Mouse (Mus musculus): ENCODE measurements around the gene Myo6. TPM values are rescaled to one million over a fixed set of nuclear protein-coding genes. Genes with fewer than 3 reads are reported as not detected.

Myo6 gene
- total and polyA plus RNA-seq, 3 experiments: 6.0 to 39.5 (median 11.0) TPM

DNA sequence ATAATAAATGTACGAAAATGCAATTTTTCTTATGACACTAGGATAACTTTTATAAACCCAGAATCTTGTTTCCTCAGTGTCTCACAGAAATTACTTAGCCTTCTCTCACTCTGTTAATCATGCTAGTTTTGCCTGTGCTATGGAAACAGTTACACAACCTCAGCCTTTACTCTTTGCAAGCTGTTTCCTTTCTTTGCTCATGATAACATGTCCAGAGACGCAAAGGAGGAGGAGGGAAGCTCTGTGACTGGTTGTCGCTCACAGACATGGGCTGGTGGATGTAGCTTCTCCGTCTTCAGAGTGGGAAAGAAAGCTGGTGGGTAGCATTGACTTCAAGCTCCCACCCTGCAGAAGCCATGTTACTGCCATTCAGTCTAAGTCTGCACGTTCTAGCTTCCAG lies 15.2 kb upstream of the Myo6 start:
- no peak for TF ChIP-seq POLR2A (IDR thresholded peaks at IDR 0.05; ENCODE audit: low read depth, low read length)
- TF ChIP-seq MAZ (IDR thresholded peaks at IDR 0.05; ENCODE audit: low read depth, low read length): no peak
- TF ChIP-seq JUND (conservative IDR thresholded peaks at IDR 0.05; ENCODE audit: low read depth, low read length): no peak
- no peak for TF ChIP-seq NELFE (IDR thresholded peaks at IDR 0.05; ENCODE audit: low read depth, low read length)
- TF ChIP-seq HCFC1 (IDR thresholded peaks at IDR 0.05; ENCODE audit: low read depth, low read length): no peak
- no peak for TF ChIP-seq SMC3 (IDR thresholded peaks at IDR 0.05; ENCODE audit: low read depth, low read length)
- no peak for TF ChIP-seq NRF1 (IDR thresholded peaks at IDR 0.05; ENCODE audit: low read depth, low read length)
- TF ChIP-seq USF2 (conservative IDR thresholded peaks at IDR 0.05; ENCODE audit: low read depth, low read length): no peak
- TF ChIP-seq SIN3A (IDR thresholded peaks at IDR 0.05; ENCODE audit: low read length): no peak
- TF ChIP-seq BHLHE40 (IDR thresholded peaks at IDR 0.05; ENCODE audit: low read depth, low read length): no peak
- no peak for TF ChIP-seq RCOR1 (conservative IDR thresholded peaks at IDR 0.05; ENCODE audit: low read depth, low read length)
- no peak for TF ChIP-seq PAX5 (IDR thresholded peaks at IDR 0.05; ENCODE audit: low read length)
- no peak for TF ChIP-seq KAT2A (IDR thresholded peaks at IDR 0.05; ENCODE audit: insufficient replicate concordance, low read length)
- TF ChIP-seq CTCF (conservative IDR thresholded peaks at IDR 0.05 in 1 of 2, IDR thresholded peaks at IDR 0.05 in 1 of 2; ENCODE audit: low read depth in 2 of 2, low read length in 2 of 2): no peak
- no peak for TF ChIP-seq UBTF (IDR thresholded peaks at IDR 0.05; ENCODE audit: low read depth, low read length)
- no peak for TF ChIP-seq MAFK (IDR thresholded peaks at IDR 0.05; ENCODE audit: insufficient replicate concordance, low read length)
- TF ChIP-seq MYC (IDR thresholded peaks at IDR 0.05; ENCODE audit: low read depth, low read length): no peak
- in situ Hi-C loops (cut with MboI; ENCODE audit: low pct_ligation_motif_present, low pct_unique_long_range_greater_than_20kb, low sequenced_read_pairs): no loop called here
- H3K4me3 ChIP-seq (replicated peaks in 1 of 3; ENCODE audit: low read depth in 2 of 3, low read length in 2 of 3, poor library complexity in 1 of 3): no peak overlapping the region
- no peaks in the 10 kb centered on the region for H3K79me2 ChIP-seq (replicated peaks; ENCODE audit: control insufficient read depth, extremely low read depth, insufficient read depth, poor library complexity, severe bottlenecking)
- H3K9me3 ChIP-seq (replicated peaks; ENCODE audit: low read length): no peaks in the 10 kb centered on the region
- no peaks in the 10 kb centered on the region for H3K27me3 ChIP-seq (replicated peaks)
- H3K4me2 ChIP-seq (ENCODE audit: insufficient read depth, low read depth, poor library complexity, severe bottlenecking): no peak overlapping the region
- DNase-seq (ENCODE audit: extremely low read depth): no peak
- dilution Hi-C loops (cut with MboI; ENCODE audit: extremely low pct_ligation_motif_present, extremely low pct_unique_long_range_greater_than_20kb, low sequenced_read_pairs): no loop called here
- no peak overlapping the region for H3K9ac ChIP-seq (ENCODE audit: insufficient read depth, low read depth)
- no peaks in the 10 kb centered on the region for H3K4me1 ChIP-seq (ENCODE audit: control insufficient read depth in 1 of 2, insufficient read depth in 2 of 2)
- H3K36me3 ChIP-seq (replicated peaks in 1 of 2; ENCODE audit: control insufficient read depth in 1 of 2, insufficient read depth in 1 of 2, low read length in 1 of 2): peaks cover 13 to 67% of the 10 kb centered on the region in 2 experiments
- H3K27ac ChIP-seq (ENCODE audit: insufficient read depth, low read depth): no peak overlapping the region

DNA sequence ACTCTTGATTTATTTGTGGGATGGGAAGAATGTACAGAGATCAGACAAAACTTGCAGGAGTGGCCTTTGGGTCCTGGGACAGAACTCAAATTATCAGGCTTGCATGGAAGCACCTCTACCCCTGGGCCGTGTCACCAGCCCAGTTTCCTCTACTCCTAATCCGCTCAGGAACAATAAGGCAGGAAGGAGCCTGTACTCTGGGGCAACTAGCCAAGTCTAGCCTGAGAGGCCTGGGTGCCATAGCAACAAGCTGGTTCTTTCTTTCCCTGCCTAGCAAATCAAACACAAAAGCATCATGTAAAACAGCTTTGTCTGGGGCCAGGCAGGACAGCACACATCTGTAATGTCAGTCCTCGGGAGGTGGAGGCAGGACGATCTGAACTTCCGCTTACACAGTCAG lies 9.6 kb upstream of the Myo6 start:
- no peak overlapping the region for H3K4me2 ChIP-seq (ENCODE audit: insufficient read depth, low read depth, poor library complexity, severe bottlenecking)
- H3K4me1 ChIP-seq (ENCODE audit: control insufficient read depth in 1 of 2, insufficient read depth in 2 of 2): no peaks in the 10 kb centered on the region
- H3K27me3 ChIP-seq (replicated peaks): no peaks in the 10 kb centered on the region
- in situ Hi-C loops (cut with MboI; ENCODE audit: low pct_ligation_motif_present, low pct_unique_long_range_greater_than_20kb, low sequenced_read_pairs): no loop called here
- H3K79me2 ChIP-seq (replicated peaks; ENCODE audit: control insufficient read depth, extremely low read depth, insufficient read depth, poor library complexity, severe bottlenecking): no peaks in the 10 kb centered on the region
- no peak overlapping the region for H3K4me3 ChIP-seq (replicated peaks in 1 of 3; ENCODE audit: low read depth in 2 of 3, low read length in 2 of 3, poor library complexity in 1 of 3)
- peaks cover 4 to 29% of the 10 kb centered on the region in 2 experiments for H3K36me3 ChIP-seq (replicated peaks in 1 of 2; ENCODE audit: control insufficient read depth in 1 of 2, insufficient read depth in 1 of 2, low read length in 1 of 2)
- TF ChIP-seq E2F4 (IDR thresholded peaks at IDR 0.05; ENCODE audit: insufficient replicate concordance, low read depth, low read length): no peak
- TF ChIP-seq MXI1 (IDR thresholded peaks at IDR 0.05; ENCODE audit: low read depth, low read length): no peak
- TF ChIP-seq JUN (IDR thresholded peaks at IDR 0.05; ENCODE audit: insufficient read depth, low read depth, low read length): no peak
- no peak for TF ChIP-seq CHD2 (IDR thresholded peaks at IDR 0.05; ENCODE audit: low read length)
- no peak for TF ChIP-seq UBTF (IDR thresholded peaks at IDR 0.05; ENCODE audit: low read depth, low read length)
- TF ChIP-seq MAFK (IDR thresholded peaks at IDR 0.05; ENCODE audit: insufficient replicate concordance, low read length): no peak
- TF ChIP-seq MAX (IDR thresholded peaks at IDR 0.05; ENCODE audit: low read length): no peak
- TF ChIP-seq GABPA (IDR thresholded peaks at IDR 0.05; ENCODE audit: insufficient replicate concordance, low read depth, low read length): no peak
- no peak for TF ChIP-seq ZC3H11A (IDR thresholded peaks at IDR 0.05; ENCODE audit: low read depth, low read length)
- no peak for TF ChIP-seq TCF12 (IDR thresholded peaks at IDR 0.05; ENCODE audit: low read depth, low read length)
- no peak for TF ChIP-seq ZKSCAN1 (IDR thresholded peaks at IDR 0.05; ENCODE audit: borderline replicate concordance, low read depth, low read length)
- no peak for TF ChIP-seq BHLHE40 (IDR thresholded peaks at IDR 0.05; ENCODE audit: low read depth, low read length)
- TF ChIP-seq USF2 (conservative IDR thresholded peaks at IDR 0.05; ENCODE audit: low read depth, low read length): no peak
- no peak for TF ChIP-seq MYC (IDR thresholded peaks at IDR 0.05; ENCODE audit: low read depth, low read length)
- no peak for TF ChIP-seq POLR2AphosphoS2 (IDR thresholded peaks at IDR 0.05; ENCODE audit: low read depth, low read length)
- dilution Hi-C loops (cut with MboI; ENCODE audit: extremely low pct_ligation_motif_present, extremely low pct_unique_long_range_greater_than_20kb, low sequenced_read_pairs): no loop called here
- no peak overlapping the region for H3K27ac ChIP-seq (ENCODE audit: insufficient read depth, low read depth)
- H3K9ac ChIP-seq (ENCODE audit: insufficient read depth, low read depth): no peak overlapping the region
- H3K9me3 ChIP-seq (replicated peaks; ENCODE audit: low read length): no peaks in the 10 kb centered on the region
- no peak for DNase-seq (ENCODE audit: extremely low read depth)

Measured in CH12.LX (cell line).